Comparison of ENCODE assay signal across 13 mouse cellular contexts in the genomic region with DNA sequence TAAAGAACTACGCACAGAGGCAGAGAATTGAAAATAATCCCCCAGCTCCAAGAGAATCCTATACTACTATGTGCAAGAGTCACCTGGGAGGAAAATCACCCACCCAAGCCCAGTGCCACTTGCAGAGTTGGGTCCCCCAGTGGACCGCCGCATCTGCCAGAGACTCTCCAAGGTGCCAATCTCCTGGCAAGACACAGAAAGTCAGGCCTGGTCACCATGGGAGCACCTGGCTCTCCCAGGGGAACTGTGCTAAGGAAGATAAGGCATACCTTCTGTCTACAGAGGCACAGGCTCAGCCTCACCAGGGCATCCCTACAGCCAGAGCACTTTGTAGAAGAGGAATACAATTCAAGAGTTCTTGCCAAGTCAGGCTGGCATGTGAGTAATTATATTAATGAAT. TPM values are rescaled to one million over a fixed set of nuclear protein-coding genes. Genes with fewer than 3 reads are reported as not detected.
"Had no signal": no experiment of that assay in that cellular context is flagged by ENCODE, and none has a peak within 500 bp of the region (broad histone marks: within the 10 kb centered on the region; RNA-seq: fewer than 3 reads in every experiment).

No protein-coding gene starts in this region.

- H3K27ac ChIP-seq: liver, embryonic 12.5 days; lung, embryonic 15.5 days; midbrain, embryonic 12.5 days had no signal

- H3K9ac ChIP-seq: liver, embryonic 12.5 days; lung, embryonic 15.5 days; midbrain, embryonic 12.5 days had no signal

- DNase-seq: kidney, postnatal 10 days; kidney, postnatal 4 days; lung, postnatal 14 days; right cerebral cortex, adult 18-20 months; right cerebral cortex, postnatal 25 days; thymus, postnatal 36 days had no signal

- H3K27me3 ChIP-seq: lung, embryonic 15.5 days had no signal

- H3K9me3 ChIP-seq: liver, embryonic 12.5 days; lung, embryonic 15.5 days; midbrain, embryonic 12.5 days had no signal

- H3K4me3 ChIP-seq: liver, embryonic 12.5 days; lung, embryonic 15.5 days; midbrain, embryonic 12.5 days had no signal

- H3K4me2 ChIP-seq: liver, embryonic 12.5 days; lung, embryonic 15.5 days; midbrain, embryonic 12.5 days had no signal

- H3K36me3 ChIP-seq: liver, embryonic 12.5 days; midbrain, embryonic 12.5 days had no signal

- ATAC-seq: midbrain, embryonic 16.5 days had no signal

RNA-seq across cellular contexts. Expression of a gene that starts 35.5 kb away (rescaled TPM):
- total RNA-seq: layer of hippocampus, adult 8-10 months; layer of hippocampus, postnatal 25 days; left cerebral cortex, postnatal 36 days had no signal
